Mouse (Mus musculus): ENCODE measurements around the gene Fam117a. TPM values are rescaled to one million over a fixed set of nuclear protein-coding genes. Genes with fewer than 3 reads are reported as not detected.

Fam117a gene
- polyA plus RNA-seq, 1 experiment from 2014 or later, result 2.2 TPM

GRCm38 (mm10) chr11:95365596-95365995, 28.8 kb downstream of the Fam117a start:
- no peaks in the 10 kb centered on the region for H3K27me3 ChIP-seq (ENCODE audit: control insufficient read depth, insufficient read depth, low read depth, low read length)
- H3K27ac ChIP-seq (ENCODE audit: low read length), result no peak overlapping the region
- no peaks in the 10 kb centered on the region for H3K36me3 ChIP-seq (ENCODE audit: control insufficient read depth, insufficient read depth, low read length)
- H3K4me1 ChIP-seq (ENCODE audit: control insufficient read depth, insufficient read depth, low read length), result no peaks in the 10 kb centered on the region
- H3K4me2 ChIP-seq (ENCODE audit: low read length), result no peak overlapping the region
- 77% methylated on average over 10 of the region's 10 CpGs for WGBS
- no peak overlapping the region for H3K4me3 ChIP-seq (ENCODE audit: low read depth, low read length)
- ATAC-seq, result no peak
- no peaks in the 10 kb centered on the region for H3K9me3 ChIP-seq (replicated peaks; ENCODE audit: control insufficient read depth, low read length, poor library complexity, severe bottlenecking)
- H3K9ac ChIP-seq (ENCODE audit: low read depth, low read length), result no peak overlapping the region

GRCm38 (mm10) chr11:95366280-95366897, 29.6 kb downstream of the Fam117a start:
- Histone ChIP-seq H3K36me3 (ENCODE audit: control insufficient read depth, insufficient read depth, low read length) (no peaks in the 10 kb centered on the region), H3K4me3 (ENCODE audit: low read depth, low read length) (no peak overlapping the region), H3K9me3 (replicated peaks; ENCODE audit: control insufficient read depth, low read length, poor library complexity, severe bottlenecking) (no peaks in the 10 kb centered on the region), H3K27me3 (ENCODE audit: control insufficient read depth, insufficient read depth, low read depth, low read length) (no peaks in the 10 kb centered on the region), H3K27ac (ENCODE audit: low read length) (no peak overlapping the region; the same call in 1 of the 2 replicates), H3K4me2 (ENCODE audit: low read length) (no peak overlapping the region), H3K4me1 (ENCODE audit: control insufficient read depth, insufficient read depth, low read length) (no peaks in the 10 kb centered on the region), H3K9ac (ENCODE audit: low read depth, low read length) (no peak overlapping the region)
- 85% methylated on average over 6 of the region's 6 CpGs for WGBS
- ATAC-seq, result no peak

DNA sequence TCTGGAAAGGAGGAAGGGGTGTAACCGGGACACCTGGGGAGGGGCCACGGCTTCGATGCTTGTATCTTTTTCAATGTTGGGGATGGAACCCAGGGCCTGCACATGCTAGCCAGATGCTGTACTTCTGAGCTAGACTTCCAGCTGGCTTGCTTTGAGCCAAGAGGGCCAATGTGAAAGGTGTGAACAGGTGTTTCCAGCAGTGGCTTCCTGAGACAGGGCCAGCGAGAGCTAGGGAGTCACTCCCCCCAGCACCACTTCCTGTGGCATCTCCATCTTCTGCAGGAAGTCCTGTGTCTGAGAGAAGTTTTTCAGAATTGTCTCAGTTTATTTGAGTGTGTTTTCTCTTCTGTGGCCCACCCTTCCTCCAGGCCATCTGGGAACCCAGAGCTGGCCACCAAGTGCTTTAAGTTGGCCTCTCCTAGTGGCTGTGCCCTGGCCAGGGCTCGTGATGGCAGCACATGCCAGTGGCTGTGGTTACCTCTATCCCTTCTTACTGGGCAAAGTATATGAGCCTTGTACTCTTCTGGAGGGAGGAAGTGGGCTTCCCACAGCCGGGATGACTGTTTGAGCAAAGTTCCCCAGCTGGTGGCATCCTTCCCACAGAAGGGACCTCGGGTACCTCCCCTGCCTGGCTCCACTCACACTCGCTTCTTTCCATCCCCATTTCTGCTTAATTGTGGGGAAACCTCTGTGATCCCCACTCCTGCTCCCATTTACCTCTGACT, 30.4 kb downstream of the Fam117a start:
- no peak overlapping the region for H3K9ac ChIP-seq (ENCODE audit: low read depth, low read length)
- no peak overlapping the region for H3K27ac ChIP-seq (ENCODE audit: low read length)
- no peaks in the 10 kb centered on the region for H3K4me1 ChIP-seq (ENCODE audit: control insufficient read depth, insufficient read depth, low read length)
- H3K4me2 ChIP-seq (ENCODE audit: low read length), result no peak overlapping the region
- ATAC-seq, result no peak
- H3K36me3 ChIP-seq (ENCODE audit: control insufficient read depth, insufficient read depth, low read length), result no peaks in the 10 kb centered on the region
- H3K9me3 ChIP-seq (replicated peaks; ENCODE audit: control insufficient read depth, low read length, poor library complexity, severe bottlenecking), result no peaks in the 10 kb centered on the region
- 89% methylated on average over 8 of the region's 8 CpGs for WGBS
- no peak overlapping the region for H3K4me3 ChIP-seq (ENCODE audit: low read depth, low read length)
- no peaks in the 10 kb centered on the region for H3K27me3 ChIP-seq (ENCODE audit: control insufficient read depth, insufficient read depth, low read depth, low read length)

DNA sequence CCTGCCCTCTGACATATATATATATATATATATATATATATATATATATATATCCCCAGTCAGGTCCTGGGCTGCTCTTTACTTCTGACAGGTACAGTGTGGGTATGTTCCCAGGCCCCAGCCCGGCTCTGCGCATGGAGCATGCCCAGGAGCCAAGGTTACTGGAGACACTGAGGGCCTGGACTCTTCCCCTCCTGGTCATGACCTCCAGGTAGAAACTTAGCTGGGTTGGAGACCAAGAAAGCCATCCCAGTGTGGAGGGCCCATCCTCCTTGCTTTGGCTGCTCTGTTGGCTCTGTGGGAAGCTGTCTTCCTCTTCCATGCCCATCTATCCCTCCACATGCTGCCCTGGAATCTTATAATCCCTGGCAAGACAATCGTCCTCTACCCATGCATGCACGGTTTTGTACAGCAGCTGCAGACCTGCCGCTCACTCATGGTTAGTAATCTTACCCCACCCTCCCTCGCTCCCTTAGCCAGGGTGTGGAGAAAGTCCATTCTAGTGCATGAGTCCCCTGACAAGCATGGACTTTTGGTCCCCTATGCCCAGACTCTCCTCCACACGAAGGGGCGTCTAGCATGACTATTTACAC, 31.5 kb downstream of the Fam117a start:
- ATAC-seq, result no peak
- 88% methylated on average over 8 of the region's 8 CpGs for WGBS

GRCm38 (mm10) chr11:95368871-95369270, 32.1 kb downstream of the Fam117a start:
- H3K4me2 ChIP-seq (ENCODE audit: low read length), result no peak overlapping the region
- H3K9me3 ChIP-seq (replicated peaks; ENCODE audit: control insufficient read depth, low read length, poor library complexity, severe bottlenecking), result no peaks in the 10 kb centered on the region
- H3K36me3 ChIP-seq (ENCODE audit: control insufficient read depth, insufficient read depth, low read length), result no peaks in the 10 kb centered on the region
- ATAC-seq, result no peak
- no peaks in the 10 kb centered on the region for H3K27me3 ChIP-seq (ENCODE audit: control insufficient read depth, insufficient read depth, low read depth, low read length)
- WGBS, result 82% methylated on average over 4 of the region's 4 CpGs
- no peaks in the 10 kb centered on the region for H3K4me1 ChIP-seq (ENCODE audit: control insufficient read depth, insufficient read depth, low read length)
- no peak overlapping the region for H3K9ac ChIP-seq (ENCODE audit: low read depth, low read length)
- H3K27ac ChIP-seq (ENCODE audit: low read length), result no peak overlapping the region
- H3K4me3 ChIP-seq (ENCODE audit: low read depth, low read length), result no peak overlapping the region

More for the DNA sequence above, 31.5 kb downstream of the Fam117a start:
- no peak overlapping the region for H3K4me2 ChIP-seq (ENCODE audit: low read length)
- no peaks in the 10 kb centered on the region for H3K36me3 ChIP-seq (ENCODE audit: control insufficient read depth, insufficient read depth, low read length)
- no peak overlapping the region for H3K27ac ChIP-seq (ENCODE audit: low read length)
- no peaks in the 10 kb centered on the region for H3K9me3 ChIP-seq (replicated peaks; ENCODE audit: control insufficient read depth, low read length, poor library complexity, severe bottlenecking)
- H3K27me3 ChIP-seq (ENCODE audit: control insufficient read depth, insufficient read depth, low read depth, low read length), result no peaks in the 10 kb centered on the region
- H3K4me3 ChIP-seq (ENCODE audit: low read depth, low read length), result no peak overlapping the region
- H3K4me1 ChIP-seq (ENCODE audit: control insufficient read depth, insufficient read depth, low read length), result no peaks in the 10 kb centered on the region
- no peak overlapping the region for H3K9ac ChIP-seq (ENCODE audit: low read depth, low read length)

DNA sequence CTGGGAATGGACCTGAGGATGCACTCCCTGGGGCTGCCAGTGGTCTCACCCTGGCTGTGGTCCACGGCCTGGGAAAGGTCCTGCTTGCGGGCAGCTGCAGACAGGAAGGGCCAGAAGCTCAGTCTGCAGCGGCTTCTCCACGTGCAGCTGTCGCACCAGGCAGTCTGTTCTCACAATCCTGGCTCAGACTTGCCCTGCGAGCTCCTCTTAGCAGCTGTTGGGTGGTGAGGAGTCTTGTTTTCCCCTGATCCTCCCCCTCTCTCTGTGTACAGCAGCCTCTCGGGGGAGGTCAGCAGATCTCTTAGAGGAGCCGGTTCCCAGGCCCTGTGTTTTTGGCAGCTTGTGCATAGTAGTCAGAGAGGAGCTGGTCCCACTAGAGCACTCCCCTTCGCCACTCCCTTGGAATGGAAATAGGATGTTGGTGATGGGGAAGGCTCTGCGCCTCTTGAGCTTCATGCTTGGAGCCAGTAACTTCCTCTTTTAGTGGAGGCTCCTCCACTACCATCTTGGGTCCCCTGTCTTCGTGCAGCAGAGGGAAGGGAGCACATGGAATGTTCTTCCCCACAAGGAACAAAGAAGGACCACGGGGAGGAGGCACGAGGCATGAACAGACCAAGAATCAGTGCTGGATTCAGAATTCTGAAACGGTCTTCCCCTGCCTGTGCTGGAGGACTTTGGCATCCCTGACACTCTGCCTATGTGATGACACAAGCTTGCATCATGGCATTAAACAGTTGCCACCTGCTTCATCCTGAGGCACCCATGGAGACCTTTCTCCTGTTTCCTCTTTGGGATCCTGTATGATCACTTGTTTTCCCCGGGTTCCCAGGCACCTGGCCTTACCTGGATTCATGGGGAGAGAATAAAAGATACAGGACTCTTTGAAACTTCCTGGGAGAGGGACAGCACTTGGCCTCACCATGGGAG, 33.4 kb downstream of the Fam117a start:
- Histone ChIP-seq H3K4me1 (ENCODE audit: control insufficient read depth, insufficient read depth, low read length) (no peaks in the 10 kb centered on the region), H3K4me2 (ENCODE audit: low read length) (no peak overlapping the region), H3K4me3 (ENCODE audit: low read depth, low read length) (no peak overlapping the region), H3K9ac (ENCODE audit: low read depth, low read length) (no peak overlapping the region), H3K27ac (ENCODE audit: low read length) (0 out of 2 replicates have a peak overlapping the region, but pooled peaks have one; percentile 31), H3K27me3 (ENCODE audit: control insufficient read depth, insufficient read depth, low read depth, low read length) (no peaks in the 10 kb centered on the region), H3K9me3 (replicated peaks; ENCODE audit: control insufficient read depth, low read length, poor library complexity, severe bottlenecking) (no peaks in the 10 kb centered on the region), H3K36me3 (ENCODE audit: control insufficient read depth, insufficient read depth, low read length) (no peaks in the 10 kb centered on the region)
- ATAC-seq, result no peak
- WGBS, result 62% methylated on average over 15 of the region's 15 CpGs

- 95% methylated on average over 7 of the region's 7 CpGs for WGBS
Measured at GRCm38 (mm10) chr11:95371182-95371581, 34.4 kb downstream of the Fam117a start.

GRCm38 (mm10) chr11:95378926-95379325, 42.1 kb downstream of the Fam117a start:
- Histone ChIP-seq H3K9ac (ENCODE audit: low read depth, low read length) (no peak overlapping the region), H3K36me3 (ENCODE audit: control insufficient read depth, insufficient read depth, low read length) (no peaks in the 10 kb centered on the region), H3K9me3 (replicated peaks; ENCODE audit: control insufficient read depth, low read length, poor library complexity, severe bottlenecking) (no peaks in the 10 kb centered on the region), H3K4me2 (ENCODE audit: low read length) (no peak overlapping the region), H3K4me3 (ENCODE audit: low read depth, low read length) (no peak overlapping the region), H3K27ac (ENCODE audit: low read length) (no peak overlapping the region), H3K27me3 (ENCODE audit: control insufficient read depth, insufficient read depth, low read depth, low read length) (no peaks in the 10 kb centered on the region), H3K4me1 (ENCODE audit: control insufficient read depth, insufficient read depth, low read length) (no peaks in the 10 kb centered on the region)
- no peak for ATAC-seq
- WGBS, result 79% methylated on average over 9 of the region's 9 CpGs

More at GRCm38 (mm10) chr11:95371182-95371581, 34.4 kb downstream of the Fam117a start:
- Histone ChIP-seq H3K9ac (ENCODE audit: low read depth, low read length) (no peak overlapping the region), H3K27ac (ENCODE audit: low read length) (no peak overlapping the region), H3K4me3 (ENCODE audit: low read depth, low read length) (no peak overlapping the region), H3K4me1 (ENCODE audit: control insufficient read depth, insufficient read depth, low read length) (no peaks in the 10 kb centered on the region), H3K9me3 (replicated peaks; ENCODE audit: control insufficient read depth, low read length, poor library complexity, severe bottlenecking) (no peaks in the 10 kb centered on the region), H3K27me3 (ENCODE audit: control insufficient read depth, insufficient read depth, low read depth, low read length) (no peaks in the 10 kb centered on the region), H3K36me3 (ENCODE audit: control insufficient read depth, insufficient read depth, low read length) (no peaks in the 10 kb centered on the region), H3K4me2 (ENCODE audit: low read length) (no peak overlapping the region)
- ATAC-seq, result no peak
